Mouse (Mus musculus): ENCODE data around the gene Fam163a.

Fam163a gene

DNA sequence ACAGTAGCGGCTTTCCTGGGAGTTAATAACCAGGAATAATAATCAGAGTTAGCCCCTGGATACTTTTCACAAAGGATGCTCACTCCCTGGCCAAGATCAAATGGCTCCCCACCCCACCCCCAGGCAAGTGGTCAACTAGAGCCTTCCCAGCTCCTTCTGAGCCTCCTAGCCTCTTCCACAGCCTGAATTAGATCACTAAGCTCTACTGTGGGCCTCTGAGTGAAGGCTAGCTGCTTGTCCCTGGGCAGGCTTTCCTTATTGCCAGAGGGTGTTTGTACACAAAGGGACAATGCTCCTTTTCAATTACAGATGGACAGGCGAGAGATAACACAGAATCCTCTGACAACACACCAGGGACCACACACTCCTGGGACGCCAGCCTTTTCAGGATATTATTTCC lies 2.2 kb downstream of the Fam163a start:
- no peak for DNase-seq (ENCODE audit: extremely low read depth, low read depth, low spot score)

DNA sequence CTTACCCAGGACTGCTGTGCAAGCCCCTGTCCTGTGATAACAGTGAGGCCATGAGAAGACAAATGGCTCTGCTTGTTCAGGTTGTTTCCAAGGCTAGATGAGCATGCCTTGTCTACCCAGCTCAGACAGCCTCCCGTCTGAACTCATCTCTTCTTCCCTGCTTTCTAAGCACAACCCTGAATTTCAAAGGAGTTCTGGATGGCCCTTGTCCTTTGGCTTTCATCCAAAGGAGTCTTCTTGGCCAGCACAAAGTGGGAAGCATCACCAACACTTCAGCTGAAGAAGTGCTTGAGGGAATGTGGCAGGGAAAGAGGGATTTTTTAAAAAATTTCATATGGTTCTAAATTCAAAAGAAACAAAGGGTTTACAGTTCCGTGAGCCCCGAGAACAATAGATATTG lies 3.8 kb downstream of the Fam163a start:
- DNase-seq (ENCODE audit: extremely low read depth, low read depth, low spot score): no peak

DNA sequence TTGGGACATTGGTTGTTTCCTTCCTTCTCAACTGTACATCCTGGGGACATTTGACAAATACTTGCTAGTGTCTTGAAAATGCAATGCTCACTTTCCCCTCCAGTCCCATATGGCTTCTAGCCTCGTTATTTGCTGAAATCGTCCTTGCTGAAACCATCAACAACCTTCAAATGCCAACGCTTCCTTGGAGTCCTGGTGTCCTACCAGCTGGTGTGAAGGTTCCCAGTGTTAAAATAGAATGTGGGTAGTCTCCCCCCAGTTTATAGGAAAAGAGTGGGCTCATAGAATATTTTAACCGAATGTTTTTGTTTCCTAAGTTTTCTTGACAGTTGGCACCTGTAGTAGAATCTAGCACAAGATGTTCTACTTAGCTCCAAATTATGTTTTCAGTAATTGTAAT lies 7.2 kb downstream of the Fam163a start:
- no peak for DNase-seq (ENCODE audit: extremely low read depth, low read depth, low spot score)

DNA sequence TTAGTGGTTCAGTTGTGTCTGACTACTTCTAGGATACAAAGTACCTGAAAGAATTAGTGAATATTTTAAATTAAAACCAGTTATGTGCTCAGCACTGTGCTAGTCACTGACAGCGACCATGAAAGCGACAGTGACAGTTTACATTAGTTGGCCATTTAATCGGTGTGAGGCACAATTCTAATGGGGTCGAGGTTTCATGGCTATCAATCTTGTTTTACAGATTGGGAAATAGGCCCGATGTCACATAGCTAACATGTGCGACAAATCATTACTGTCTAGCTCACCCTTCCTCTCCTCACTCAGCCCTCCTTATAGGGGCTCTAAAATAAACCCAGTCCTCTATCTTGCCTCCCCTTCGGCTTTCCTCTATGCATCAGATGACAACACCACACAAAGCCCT lies 11.5 kb downstream of the Fam163a start:
- no peak for DNase-seq (ENCODE audit: extremely low read depth, low read depth, low spot score)

DNA sequence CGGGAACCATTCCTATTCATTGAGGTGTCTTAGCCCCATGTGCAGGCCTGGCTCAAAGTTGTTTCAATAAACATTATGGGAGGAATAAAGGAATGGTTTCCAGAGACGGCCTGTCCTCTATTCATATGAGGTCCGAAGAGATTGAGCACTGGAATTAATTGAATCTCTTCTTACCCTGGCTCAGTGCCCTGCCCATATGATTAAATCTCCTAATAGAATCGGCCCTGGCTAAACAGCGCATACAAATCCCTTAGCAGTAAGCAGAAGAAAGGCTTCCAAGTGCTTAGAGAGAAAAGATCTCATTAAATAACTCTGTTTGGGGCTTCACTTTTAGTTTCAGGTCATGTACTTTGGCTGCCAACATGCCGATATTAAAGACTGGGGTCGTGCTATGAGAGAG lies 12.0 kb downstream of the Fam163a start:
- DNase-seq (ENCODE audit: extremely low read depth, low read depth, low spot score): no peak

DNA sequence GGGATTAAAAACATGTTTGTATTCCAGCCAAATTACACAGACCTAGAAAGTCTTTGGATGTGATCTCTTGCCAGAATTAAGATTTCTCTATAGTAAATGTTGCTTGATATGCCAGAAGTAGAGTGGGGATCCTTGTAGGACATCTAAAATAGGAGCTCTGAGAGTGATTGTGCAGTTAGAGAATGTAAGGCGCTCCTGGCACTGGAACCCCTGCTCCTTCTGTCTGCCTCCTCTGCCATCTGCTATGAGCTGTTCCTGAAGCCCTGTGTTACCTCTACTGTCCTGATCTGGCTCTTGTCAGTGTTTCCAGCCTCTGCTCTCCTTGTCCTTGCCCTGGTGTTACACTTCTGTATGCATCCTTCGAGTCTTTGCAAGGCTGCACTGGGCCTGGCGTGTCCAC lies 18.2 kb downstream of the Fam163a start:
- DNase-seq (ENCODE audit: extremely low read depth, low read depth, low spot score): no peak

DNA sequence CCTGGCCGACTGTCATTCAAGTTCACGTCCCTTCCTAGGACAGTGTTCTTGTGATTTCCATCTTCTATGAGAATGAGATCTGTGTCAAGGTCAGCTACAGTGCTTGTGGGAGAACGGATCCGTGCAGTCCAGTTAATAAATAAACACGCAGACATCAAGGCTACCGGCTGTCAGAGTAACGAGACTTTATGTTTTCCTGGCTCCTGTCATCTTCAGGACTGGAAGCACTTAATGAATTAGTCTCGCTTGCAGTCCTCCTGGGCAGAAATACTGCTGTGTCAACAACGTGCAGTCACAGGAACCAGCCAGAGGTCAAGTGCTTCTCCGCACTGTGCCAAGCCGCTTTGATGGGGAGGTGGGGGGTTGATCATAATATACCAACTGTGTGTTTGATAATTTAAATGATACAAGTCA lies 20.7 kb downstream of the Fam163a start:
- DNase-seq (ENCODE audit: extremely low read depth, low read depth, low spot score): no peak

DNA sequence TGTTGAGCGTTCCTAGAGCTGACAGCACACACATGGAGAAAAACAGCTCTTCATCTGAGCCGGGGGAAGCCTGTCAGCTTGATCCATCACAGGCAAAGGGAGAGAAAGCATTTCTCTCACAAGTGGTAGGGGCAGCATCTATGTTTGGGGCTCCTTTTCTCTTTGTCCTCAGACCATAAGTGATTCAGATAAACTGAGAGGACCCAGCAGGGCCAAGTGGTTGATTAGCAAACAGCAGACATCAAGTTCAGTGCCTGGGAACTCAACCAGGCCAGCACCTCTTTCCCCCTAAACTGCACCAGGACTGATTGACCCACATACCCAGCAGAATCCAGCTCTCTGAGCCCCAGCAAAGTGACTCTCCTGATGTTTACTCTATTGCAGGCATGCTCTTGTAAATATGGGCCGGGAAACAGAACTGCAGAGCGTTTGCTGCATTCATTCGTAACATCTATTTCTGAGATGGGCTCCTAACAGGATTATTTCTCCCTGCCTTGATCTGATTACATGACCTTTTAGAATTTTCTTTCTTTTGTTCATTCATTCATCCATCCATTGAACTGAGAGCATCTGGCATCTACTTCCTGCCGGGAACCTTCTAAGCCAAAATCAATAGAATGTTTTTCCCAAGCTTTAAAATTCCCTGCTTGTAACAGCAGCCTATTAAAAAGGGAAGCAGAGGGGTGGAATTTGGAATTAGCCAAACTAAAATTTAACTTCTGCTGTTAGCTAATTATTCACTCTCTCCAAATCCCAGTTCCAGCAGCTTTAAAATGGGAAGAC lies 21.5 kb downstream of the Fam163a start:
- no peak for DNase-seq (ENCODE audit: extremely low read depth, low read depth, low spot score)

DNA sequence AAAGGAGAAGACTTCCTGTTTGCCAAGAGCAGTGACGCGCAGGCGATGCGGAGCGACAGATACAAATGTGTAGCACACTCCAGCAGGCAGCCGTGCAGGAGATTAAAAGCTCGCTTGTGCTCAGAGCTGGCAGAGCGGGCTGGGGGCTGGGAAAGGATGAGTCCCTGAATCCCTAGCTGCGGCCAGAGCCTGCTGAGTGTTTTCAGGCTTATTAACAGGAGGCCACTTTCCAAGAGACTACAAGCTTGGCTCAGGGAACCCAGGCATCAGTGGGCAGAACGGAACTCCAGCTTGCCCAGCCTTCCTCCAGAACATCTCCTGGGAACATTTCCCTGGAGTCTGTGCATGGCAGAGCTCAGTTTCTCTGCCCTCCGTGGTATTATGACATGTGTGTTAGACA lies 25.0 kb downstream of the Fam163a start:
- no peak for DNase-seq (ENCODE audit: extremely low read depth, low read depth, low spot score)

DNA sequence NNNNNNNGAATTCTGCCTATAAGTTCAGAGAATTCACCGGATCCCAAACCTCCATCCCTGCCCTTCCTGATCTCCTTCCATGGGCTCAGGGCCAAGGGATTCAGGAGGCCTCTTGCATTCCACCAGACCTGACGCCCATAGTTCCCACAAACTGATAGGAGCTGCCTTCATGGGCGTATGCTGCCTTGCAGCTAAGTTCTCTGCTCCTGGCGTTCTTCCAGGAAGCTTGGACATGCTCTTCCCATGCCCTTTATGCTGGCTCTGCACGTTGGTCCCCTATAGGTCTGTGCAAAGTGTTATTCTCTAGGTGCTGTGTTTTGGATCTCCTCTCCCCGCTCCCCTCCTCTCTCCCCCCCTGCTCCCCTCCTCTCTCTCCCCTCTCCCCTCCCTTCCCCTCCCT lies 36.1 kb downstream of the Fam163a start:
- no peak for DNase-seq (ENCODE audit: extremely low read depth, low read depth, low spot score)

DNA sequence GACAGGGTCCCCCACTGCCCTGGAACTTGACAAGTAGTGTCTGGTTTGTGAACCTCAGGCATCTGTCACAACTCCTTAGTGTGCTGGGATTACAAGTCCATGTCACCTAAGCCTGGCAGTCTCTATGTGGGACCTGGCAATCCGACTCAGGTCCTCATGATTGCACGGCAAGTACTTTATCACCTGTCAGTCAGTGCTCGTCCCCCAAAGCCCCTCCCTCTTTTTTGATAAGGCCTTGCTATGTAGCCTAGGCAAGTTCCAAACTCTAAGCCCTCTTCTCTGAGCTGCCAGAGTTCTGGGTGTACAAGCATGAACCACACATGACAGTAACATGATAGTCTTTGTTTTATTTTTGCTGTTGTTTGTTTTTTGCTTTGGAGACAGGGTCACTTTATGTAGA lies 88.1 kb downstream of the Fam163a start:
- DNase-seq (ENCODE audit: extremely low read depth, low read depth, low spot score): no peak

DNA sequence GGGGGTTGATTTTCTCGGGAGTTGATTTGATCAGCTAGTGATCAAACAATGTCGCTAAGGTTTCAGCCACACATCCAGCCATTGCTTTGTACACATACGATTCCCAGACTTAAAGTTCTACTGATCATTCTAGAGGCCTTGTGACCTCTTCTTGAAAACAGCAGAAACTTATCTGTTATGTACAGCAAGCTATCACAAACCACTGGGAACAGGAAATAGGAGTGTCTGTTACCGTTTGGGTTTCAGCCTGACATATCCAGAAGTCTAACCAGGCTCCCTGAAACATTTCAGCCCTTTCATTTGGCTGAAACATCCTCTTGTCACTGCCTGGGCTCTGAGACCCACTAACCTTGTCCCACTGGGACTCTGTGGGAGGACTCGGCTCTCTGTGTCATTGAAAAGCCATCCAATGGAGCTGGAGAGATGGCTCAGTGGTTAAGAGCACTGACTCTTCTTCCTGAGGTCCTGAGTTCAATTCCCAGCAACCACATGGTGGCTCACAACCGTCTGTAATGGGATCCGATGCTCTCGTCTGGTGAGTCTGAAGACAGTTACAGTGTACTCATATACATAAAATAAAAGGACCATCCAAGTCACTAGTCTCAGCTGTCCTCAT lies 90.8 kb downstream of the Fam163a start:
- DNase-seq (ENCODE audit: extremely low read depth, low read depth, low spot score): no peak

DNA sequence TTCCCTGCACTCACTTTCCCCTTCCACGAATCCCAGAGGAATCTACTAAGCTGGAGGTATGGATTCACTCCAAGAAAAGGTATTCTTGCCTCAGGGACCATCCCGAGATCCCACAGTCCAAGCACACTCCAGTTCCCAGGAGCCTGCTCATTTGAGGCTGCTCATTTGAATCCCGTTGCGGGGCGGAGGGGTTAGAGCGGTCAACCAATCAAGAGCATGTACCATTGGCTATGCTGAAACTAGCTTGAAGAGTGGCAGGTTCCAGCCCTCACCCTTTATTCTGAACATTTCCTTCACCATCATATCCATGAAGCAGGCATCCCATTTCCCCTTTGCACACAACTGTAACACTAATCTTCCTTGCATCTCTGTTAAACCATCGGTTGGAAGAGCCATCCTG lies 92.7 kb downstream of the Fam163a start:
- no peak for DNase-seq (ENCODE audit: extremely low read depth, low read depth, low spot score)

DNA sequence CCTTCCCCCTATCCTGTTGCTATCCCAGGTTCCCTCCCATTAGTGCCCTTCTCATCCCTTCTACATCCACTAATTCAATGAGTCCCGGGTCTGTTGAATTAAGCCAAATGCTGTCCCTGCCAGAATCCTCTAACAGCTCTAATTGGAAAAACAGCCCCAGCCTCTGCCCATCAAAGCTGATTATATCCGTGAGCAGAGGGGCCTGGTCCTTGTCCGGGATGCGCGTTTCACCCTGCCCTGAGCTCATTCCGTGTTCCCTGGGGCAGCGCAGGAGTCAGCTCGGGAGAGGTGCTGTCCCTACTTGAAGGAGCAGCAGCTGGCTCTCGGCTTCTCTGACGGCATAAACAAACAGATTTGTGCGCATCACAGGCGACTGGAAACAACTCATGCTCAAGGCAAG lies 93.1 kb downstream of the Fam163a start:
- DNase-seq (ENCODE audit: extremely low read depth, low read depth, low spot score): no peak

DNA sequence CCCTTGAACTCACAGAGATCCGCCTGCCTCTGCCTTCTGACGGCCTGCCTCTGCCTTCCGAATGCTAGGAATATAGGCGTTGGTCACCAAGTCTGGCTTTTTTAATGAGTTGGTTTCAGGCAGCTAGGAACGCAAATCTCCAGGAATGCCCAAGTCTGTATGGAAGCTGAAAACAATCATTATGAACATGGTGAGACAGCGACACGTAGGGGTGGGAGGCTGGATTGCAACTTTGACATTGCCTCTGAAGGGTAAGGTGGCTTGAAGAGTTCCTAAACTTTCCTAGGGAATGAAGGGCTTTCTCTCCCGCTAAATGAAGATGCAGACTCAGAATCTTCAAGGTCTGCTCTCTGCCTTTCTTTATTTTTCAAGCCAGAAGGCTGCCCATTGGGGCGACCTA lies 93.7 kb downstream of the Fam163a start:
- no peak for DNase-seq (ENCODE audit: extremely low read depth, low read depth, low spot score)

DNA sequence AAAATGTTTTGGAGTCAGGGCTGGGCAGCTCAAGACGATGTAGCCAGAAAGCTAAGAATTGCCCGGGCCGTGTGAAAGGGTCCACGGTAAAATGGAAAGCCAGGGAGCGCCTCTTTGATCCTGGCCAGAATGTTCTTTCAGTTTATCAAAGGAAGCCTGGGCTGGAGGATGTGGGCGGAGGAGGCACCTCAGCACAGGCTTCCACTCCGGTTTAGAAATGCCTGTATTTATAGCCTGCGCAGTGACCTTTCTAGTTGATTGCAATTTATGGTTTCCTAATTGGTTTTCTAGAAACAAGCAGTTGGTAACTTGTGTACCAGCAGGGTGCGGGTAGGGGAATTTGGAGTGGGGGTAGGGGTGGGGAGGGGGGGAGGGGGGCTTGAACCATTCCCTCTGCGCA lies 96.4 kb downstream of the Fam163a start:
- no peak for DNase-seq (ENCODE audit: extremely low read depth, low read depth, low spot score)

DNA sequence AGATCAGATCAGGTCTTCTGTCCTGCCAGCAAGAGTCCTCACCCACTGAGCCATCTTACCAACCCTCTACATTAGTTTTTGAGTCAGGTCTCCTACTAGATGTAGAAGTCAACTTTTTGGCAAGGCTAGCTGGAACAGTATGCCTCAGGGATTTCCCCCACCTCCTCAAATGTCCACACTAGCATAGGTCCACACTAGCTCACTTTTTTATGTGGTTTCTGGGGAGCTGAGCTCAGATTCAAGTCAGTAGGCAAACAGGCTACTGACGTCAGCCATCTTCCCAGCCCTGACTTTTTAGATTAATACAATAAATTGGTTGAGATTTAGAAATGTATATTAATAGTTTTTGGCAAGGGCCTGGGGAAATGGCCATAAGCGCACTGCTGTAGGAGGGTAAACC lies 97.4 kb downstream of the Fam163a start:
- no peak for DNase-seq (ENCODE audit: extremely low read depth, low read depth, low spot score)

DNA sequence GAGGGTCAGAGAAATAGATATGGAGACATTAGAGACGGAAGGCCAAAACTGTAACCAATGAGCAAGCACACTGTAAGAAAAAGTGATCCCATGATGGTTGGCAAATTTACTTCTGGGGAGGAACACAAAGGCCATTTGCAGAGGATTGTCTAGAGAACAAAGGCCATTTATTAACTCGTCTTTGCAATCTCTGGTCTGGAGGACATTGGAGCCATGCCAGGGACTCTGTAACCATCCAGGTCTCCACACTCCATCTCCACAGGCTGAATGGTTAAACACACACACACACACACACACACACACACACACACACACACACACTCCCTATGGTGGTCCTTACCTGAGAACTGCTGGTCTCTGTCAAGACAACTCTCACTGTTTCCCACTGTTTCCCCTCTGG lies 99.4 kb downstream of the Fam163a start:
- no peak for DNase-seq (ENCODE audit: extremely low read depth, low read depth, low spot score)

DNA sequence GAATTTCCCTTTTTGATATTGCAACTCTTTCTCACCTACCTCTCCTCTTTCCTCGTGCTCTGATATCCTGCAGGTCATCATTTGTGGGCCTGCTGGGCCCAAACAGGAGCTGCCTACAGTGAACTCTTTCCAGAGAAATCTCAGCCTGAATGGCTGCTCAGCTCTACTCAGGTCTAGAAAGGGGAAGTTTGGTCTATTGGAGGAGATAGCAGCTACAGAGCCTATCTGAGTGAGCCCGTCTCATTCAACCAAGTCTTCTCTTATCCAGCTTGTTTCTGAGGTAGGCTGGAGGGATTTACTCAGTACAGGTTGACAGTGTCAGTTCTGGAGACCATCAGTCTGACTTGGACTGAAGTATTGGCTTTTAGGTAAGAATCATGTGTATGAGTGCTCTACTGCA lies 101.1 kb downstream of the Fam163a start:
- DNase-seq (ENCODE audit: extremely low read depth, low read depth, low spot score): no peak

DNA sequence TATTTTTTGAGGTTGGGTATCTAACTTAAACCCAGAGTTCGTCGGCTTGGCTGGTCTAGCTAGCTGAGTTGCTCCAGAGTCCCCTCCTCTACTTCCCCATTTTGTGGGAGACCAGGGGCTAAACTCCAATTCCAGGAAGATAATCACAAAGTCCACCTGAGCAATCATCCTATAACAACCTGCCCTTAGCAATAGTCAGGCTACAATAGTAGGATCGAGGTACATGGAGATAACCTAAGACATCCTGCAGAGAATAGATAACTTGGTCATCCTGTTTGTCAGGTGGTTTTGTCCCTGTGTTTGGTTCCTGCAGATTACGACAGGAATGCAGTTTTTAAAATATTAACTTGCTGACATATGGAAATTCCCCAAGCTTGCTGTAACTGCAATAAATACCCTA lies 113.0 kb downstream of the Fam163a start:
- no peak for DNase-seq (ENCODE audit: extremely low read depth, low read depth, low spot score)

DNA sequence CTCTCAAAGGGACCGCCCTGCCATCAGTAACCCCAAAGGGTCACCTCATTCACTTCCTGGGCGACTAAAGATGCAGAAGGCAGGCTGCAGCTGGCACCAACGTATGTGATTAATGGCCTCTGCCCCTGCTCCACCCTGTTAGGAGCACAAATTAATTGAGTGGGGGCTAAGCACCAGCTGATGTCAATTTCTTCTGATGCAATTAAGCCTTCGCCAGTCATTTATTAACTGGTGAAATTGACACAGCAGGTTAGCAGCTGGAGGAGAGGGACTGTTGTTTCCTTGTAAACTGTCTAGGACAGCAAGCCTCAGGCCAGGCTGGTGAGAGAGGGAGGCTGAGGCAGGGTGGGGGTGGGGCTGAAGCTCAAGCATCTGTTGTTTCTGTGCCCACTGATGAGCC lies 114.8 kb downstream of the Fam163a start:
- no peak for DNase-seq (ENCODE audit: extremely low read depth, low read depth, low spot score)

DNA sequence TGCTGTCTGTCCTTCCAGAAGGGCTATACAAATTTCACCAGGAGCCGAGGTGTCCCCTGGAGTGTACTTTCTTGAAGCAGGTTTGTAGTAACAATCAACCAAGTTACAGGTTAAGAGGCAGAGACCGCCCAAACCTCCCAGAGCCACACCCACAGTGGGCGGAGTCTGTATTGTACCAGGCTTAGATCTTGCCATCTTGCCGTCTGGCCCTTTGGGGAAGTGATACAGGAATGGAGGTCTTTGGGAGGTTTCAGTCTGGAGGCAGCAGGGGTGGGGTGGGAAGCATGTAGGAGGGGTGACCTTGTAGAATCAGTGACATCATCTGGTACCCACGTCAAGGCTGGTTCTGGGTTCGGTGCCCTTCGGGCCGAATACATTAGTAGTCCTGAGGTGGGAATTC lies 115.3 kb downstream of the Fam163a start:
- DNase-seq (ENCODE audit: extremely low read depth, low read depth, low spot score): no peak

DNA sequence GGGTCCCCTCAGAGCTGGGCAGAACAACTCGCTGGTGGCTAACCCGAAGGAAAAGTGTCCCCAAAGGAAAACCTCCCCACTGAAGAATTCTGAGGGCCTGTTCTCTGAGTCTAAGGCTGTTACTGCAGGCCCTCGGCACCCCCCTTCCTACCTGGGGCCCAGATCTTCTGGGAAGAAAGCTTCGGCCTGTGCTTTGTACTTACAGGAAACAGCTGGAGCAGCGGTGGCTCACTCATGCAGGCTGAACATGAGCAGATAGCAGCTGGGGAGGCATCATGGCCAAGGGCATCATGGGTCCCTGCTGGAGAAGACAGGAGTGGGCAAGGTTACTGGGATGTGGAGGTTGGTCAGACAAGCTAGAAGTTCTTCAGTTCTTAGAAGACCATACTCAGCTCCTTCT lies 117.2 kb downstream of the Fam163a start:
- no peak for DNase-seq (ENCODE audit: extremely low read depth, low read depth, low spot score)

Data from fat pad, adult 2 months (tissue).